Comparison of ENCODE assay signal across 7 mouse cellular contexts in genomic region chr1:81310087-81310626, GRCm38 (mm10).
A peak's percentile ranks its signal among the peaks of the same experiment; 100 is the strongest.
DNase-seq lines count a peak whose midpoint lies in the region; ATAC-seq and TF ChIP-seq lines count a peak whose summit lies in the region.

No protein-coding gene starts in this region.

- intact Hi-C loops in gastrocnemius, postnatal 14 days (cut with DNase I; ENCODE audit: low total_unique reads), result loop anchor here (10.0 kb wide), 1 partner anchor 1165 kb away; no protein-coding TSS in a partner anchor

- ATAC-seq in common myeloid progenitor, adult 5-6 weeks (replicated peaks; ENCODE audit: low read depth, poor library complexity, severe bottlenecking), result peak; percentile 79

- no peak overlapping the region for H3K4me2 ChIP-seq in CH12.LX (ENCODE audit: insufficient read depth, low read depth, poor library complexity, severe bottlenecking)

- no peaks in the 10 kb centered on the region for H3K79me2 ChIP-seq in CH12.LX (replicated peaks; ENCODE audit: control insufficient read depth, extremely low read depth, insufficient read depth, poor library complexity, severe bottlenecking)

- peaks cover 0 to 8% of the 10 kb centered on the region in 2 experiments; a peak in 1 of 4 replicates for H3K4me1 ChIP-seq in CH12.LX (ENCODE audit: control insufficient read depth in 1 of 2, insufficient read depth in 2 of 2)
- H3K4me1 ChIP-seq in lung, adult 2 months (ENCODE audit: control insufficient read depth, insufficient read depth, low read length), result no peaks in the 10 kb centered on the region

- H3K4me3 ChIP-seq in CH12.LX (replicated peaks in 1 of 3; ENCODE audit: low read depth in 2 of 3, low read length in 2 of 3, poor library complexity in 1 of 3), result no peak overlapping the region
- H3K4me3 ChIP-seq in lung, adult 2 months (replicated peaks; ENCODE audit: extremely low read depth, low read depth, low read length), result no peak overlapping the region

- no peaks in the 10 kb centered on the region for H3K27me3 ChIP-seq in CH12.LX (replicated peaks)

- WGBS in lung, adult 2 months, result 0% methylated on average over 1 of the region's 1 CpGs

- no peak overlapping the region for H3K27ac ChIP-seq in CH12.LX (ENCODE audit: insufficient read depth, low read depth)

- dilution Hi-C loops in CH12.LX (cut with MboI; ENCODE audit: extremely low pct_ligation_motif_present, extremely low pct_unique_long_range_greater_than_20kb, low sequenced_read_pairs), result no loop called here

- TF ChIP-seq POLR2A in CH12.LX (IDR thresholded peaks at IDR 0.05; ENCODE audit: low read depth, low read length), result no peak
- no peak for TF ChIP-seq POLR2A in lung, adult 2 months (IDR thresholded peaks at IDR 0.05; ENCODE audit: borderline replicate concordance, extremely low read depth, low read depth, low read length)

- peak; percentile 63 for TF ChIP-seq RAD21 in CH12.LX (IDR thresholded peaks at IDR 0.05; ENCODE audit: low read depth, low read length)

- TF ChIP-seq CTCF in CH12.LX (conservative IDR thresholded peaks at IDR 0.05 in 1 of 2, IDR thresholded peaks at IDR 0.05 in 1 of 2; ENCODE audit: low read depth in 2 of 2, low read length in 2 of 2), result peak; percentile 73 to 79
- peak; percentile 49 for TF ChIP-seq CTCF in lung, adult 2 months (IDR thresholded peaks at IDR 0.05; ENCODE audit: insufficient read depth, low read length)

- peak; percentile 61 for DNase-seq in CH12.LX (ENCODE audit: extremely low read depth)
- peak; percentile 88 for DNase-seq in NIH3T3 (ENCODE audit: low read depth)
- peak; percentile 57 for DNase-seq in gastrocnemius, postnatal 14 days
- DNase-seq in layer of hippocampus, adult 11-12 months (ENCODE audit: low spot score), result peak; percentile 74
- peak; percentile 28 for DNase-seq in lung, adult 2 months
- peak; percentile 81 for DNase-seq in retina, postnatal 1 day

- no peak for TF ChIP-seq EP300 in CH12.LX (IDR thresholded peaks at IDR 0.05; ENCODE audit: low read length)

- in situ Hi-C loops in CH12.LX (cut with MboI; ENCODE audit: low pct_ligation_motif_present, low pct_unique_long_range_greater_than_20kb, low sequenced_read_pairs), result loop anchor here (25.0 kb wide), 1 partner anchor 977 kb away; the partner anchor contains the start of gene Irs1

- no peaks in the 10 kb centered on the region for H3K36me3 ChIP-seq in CH12.LX (replicated peaks in 1 of 2; ENCODE audit: control insufficient read depth in 1 of 2, insufficient read depth in 1 of 2, low read length in 1 of 2)

- H3K9ac ChIP-seq in CH12.LX (ENCODE audit: insufficient read depth, low read depth), result no peak overlapping the region

- H3K9me3 ChIP-seq in CH12.LX (replicated peaks; ENCODE audit: low read length), result no peaks in the 10 kb centered on the region

TF ChIP-seq in CH12.LX, 34 proteins besides CTCF, POLR2A, EP300 and RAD21:
- TF ChIP-seq SMC3 (IDR thresholded peaks at IDR 0.05; ENCODE audit: low read depth, low read length), result peak; percentile 27
- no peak for TF ChIP-seq POLR2AphosphoS2 (IDR thresholded peaks at IDR 0.05; ENCODE audit: low read depth, low read length)

Comparison
In these comparisons a context has a peak if more than half of its experiments do, and no peak if none do; other contexts are left out.
1. DNase-seq: peak in every context shown above with its lines; median percentile 88 in NIH3T3; 81 in retina, postnatal 1 day; 74 in layer of hippocampus, adult 11-12 months; 61 in CH12.LX; 57 in gastrocnemius, postnatal 14 days; 28 in lung, adult 2 months.